Mouse (Mus musculus) splenic B cell, adult 2 months (primary cell): ENCODE data around the gene Usf2.

Experiments used
- DNase-seq: peaks from one replicate; pipeline ENCODE4 v3.0.0-alpha.2; 2011; ENCODE audit warnings: low read depth, low spot score
- H3K27me3 ChIP-seq: 2 replicates; pipeline ENCODE4 v1.6.1; 2012; ENCODE audit warnings: mild to moderate bottlenecking, low read length, moderate library complexity, mixed read lengths; ENCODE audit not compliant: control insufficient read depth, poor library complexity, insufficient read depth, severe bottlenecking
- H3K36me3 ChIP-seq: 2 replicates; pipeline ENCODE4 v1.6.1; 2012; ENCODE audit warnings: mild to moderate bottlenecking, low read length, moderate library complexity, mixed read lengths; ENCODE audit not compliant: control insufficient read depth, poor library complexity, insufficient read depth, severe bottlenecking

Gene Usf2

GRCm38 (mm10) chr7:30956756-30957366 lies at the start of gene Usf2:
TSS of gene Usf2 (minus strand) at chr7:30956803.
- peak; percentile 87 for DNase-seq
- peaks cover 5% of the 10 kb centered on the region for H3K36me3 ChIP-seq
- H3K27me3 ChIP-seq, result no peaks in the 10 kb centered on the region

GRCm38 (mm10) chr7:31002650-31003049 lies 46.0 kb upstream of the Usf2 start:
- Histone ChIP-seq H3K36me3 (no peaks in the 10 kb centered on the region), H3K27me3 (no peaks in the 10 kb centered on the region)
- peak; percentile 73 for DNase-seq

GRCm38 (mm10) chr7:31000505-31001020 lies 44.0 kb upstream of the Usf2 start:
- DNase-seq, result peak; percentile 68
- Histone ChIP-seq H3K36me3 (no peaks in the 10 kb centered on the region), H3K27me3 (no peaks in the 10 kb centered on the region)

- Histone ChIP-seq H3K27me3 (no peaks in the 10 kb centered on the region), H3K36me3 (no peaks in the 10 kb centered on the region)
- DNase-seq, result peak; percentile 34
These were observed 39.9 kb upstream of the Usf2 start for GRCm38 (mm10) chr7:30996491-30996890.

GRCm38 (mm10) chr7:30993986-30994385 lies 37.4 kb upstream of the Usf2 start:
- Histone ChIP-seq H3K36me3 (no peaks in the 10 kb centered on the region), H3K27me3 (no peaks in the 10 kb centered on the region)
- no peak for DNase-seq

GRCm38 (mm10) chr7:30992148-30992547 lies 35.5 kb upstream of the Usf2 start:
- Histone ChIP-seq H3K27me3 (no peaks in the 10 kb centered on the region), H3K36me3 (no peaks in the 10 kb centered on the region)
- no peak for DNase-seq

- DNase-seq, result no peak
- no peaks in the 10 kb centered on the region for H3K27me3 ChIP-seq
- no peaks in the 10 kb centered on the region for H3K36me3 ChIP-seq
These were observed 32.0 kb upstream of the Usf2 start for GRCm38 (mm10) chr7:30988519-30989162.

- Histone ChIP-seq H3K27me3 (no peaks in the 10 kb centered on the region), H3K36me3 (no peaks in the 10 kb centered on the region)
- no peak for DNase-seq
These were observed 28.8 kb upstream of the Usf2 start for GRCm38 (mm10) chr7:30985357-30985756.

- H3K27me3 ChIP-seq, result no peaks in the 10 kb centered on the region
- no peak for DNase-seq
- H3K36me3 ChIP-seq, result no peaks in the 10 kb centered on the region
These were observed 25.1 kb upstream of the Usf2 start for GRCm38 (mm10) chr7:30981703-30982102.

- DNase-seq, result peak; percentile 92
- Histone ChIP-seq H3K36me3 (no peaks in the 10 kb centered on the region), H3K27me3 (no peaks in the 10 kb centered on the region)
These were observed 17.1 kb upstream of the Usf2 start, which contains the start of gene Fam187b for GRCm38 (mm10) chr7:30973501-30974289. TSS of gene Fam187b (plus strand) at chr7:30973790.

- DNase-seq, result no peak
- Histone ChIP-seq H3K36me3 (no peaks in the 10 kb centered on the region), H3K27me3 (no peaks in the 10 kb centered on the region)
These were observed 16.6 kb upstream of the Usf2 start, which contains the start of gene Lsr for GRCm38 (mm10) chr7:30973251-30973500. TSS of gene Lsr (minus strand) at chr7:30973464.

GRCm38 (mm10) chr7:30972426-30973250 lies 16.0 kb upstream of the Usf2 start:
- Histone ChIP-seq H3K27me3 (no peaks in the 10 kb centered on the region), H3K36me3 (no peaks in the 10 kb centered on the region)
- DNase-seq, result no peak

- Histone ChIP-seq H3K36me3 (no peaks in the 10 kb centered on the region), H3K27me3 (no peaks in the 10 kb centered on the region)
- no peak for DNase-seq
These were observed 15.3 kb upstream of the Usf2 start for GRCm38 (mm10) chr7:30971901-30972300.

GRCm38 (mm10) chr7:30969174-30969573 lies 12.6 kb upstream of the Usf2 start:
- no peak for DNase-seq
- no peaks in the 10 kb centered on the region for H3K27me3 ChIP-seq
- no peaks in the 10 kb centered on the region for H3K36me3 ChIP-seq
